Mouse (Mus musculus): ENCODE data around the gene Ptgds. TPM values are rescaled to one million over a fixed set of nuclear protein-coding genes. Genes with fewer than 3 reads are reported as not detected.

Ptgds gene
- polyA plus RNA-seq (2014; fragmentation: Illumina TruSeq; extraction: RNeasy Lipid Tissue Mini Kit (QIAGEN cat#74804); ENCODE audit: low read depth, low replicate concordance) = not detected

GRCm38 (mm10) chr2:25469969-25470368 is at the start of gene Ptgds:
Gene Ptgds (minus strand): TSS chr2:25470046.

GRCm38 (mm10) chr2:25501593-25502486 is 32.0 kb upstream of the Ptgds start, which contains the start of gene C8g:
Gene C8g (minus strand): TSS chr2:25501719.

GRCm38 (mm10) chr2:25500576-25501405 is 30.9 kb upstream of the Ptgds start, which contains the start of gene Fbxw5:
Gene Fbxw5 (plus strand): TSS chr2:25500750.

GRCm38 (mm10) chr2:25493476-25493961 is 23.7 kb upstream of the Ptgds start, which contains the start of gene Lcn12:
Gene Lcn12 (minus strand): TSS chr2:25493911.

GRCm38 (mm10) chr2:25460551-25461309 is 9.1 kb downstream of the Ptgds start, which contains the start of gene Paxx:
Gene Paxx (minus strand): TSS chr2:25461094.

GRCm38 (mm10) chr2:25456205-25456953 is 13.5 kb downstream of the Ptgds start, which contains the start of gene Clic3:
Gene Clic3 (plus strand): TSS chr2:25456838.

GRCm38 (mm10) chr2:25428442-25429236 is 41.2 kb downstream of the Ptgds start, which contains the start of gene Abca2:
Gene Abca2 (plus strand): TSS chr2:25428703.

GRCm38 (mm10) chr2:25422587-25423410 is 47.0 kb downstream of the Ptgds start, which contains the start of gene Fut7:
Gene Fut7 (plus strand): TSS chr2:25423267.

Other genes with a start within 250 kb of the Ptgds start
- 50.4 TPM for gene Tubb4b, start 245.3 kb downstream of the Ptgds start, polyA plus RNA-seq (2014; fragmentation: Illumina TruSeq; extraction: RNeasy Lipid Tissue Mini Kit (QIAGEN cat#74804); ENCODE audit: low read depth, low replicate concordance)
- gene Slc34a3, start 235.7 kb downstream of the Ptgds start, polyA plus RNA-seq (2014; fragmentation: Illumina TruSeq; extraction: RNeasy Lipid Tissue Mini Kit (QIAGEN cat#74804); ENCODE audit: low read depth, low replicate concordance) = not detected
- gene Rnf224, start 233.3 kb downstream of the Ptgds start, polyA plus RNA-seq (2014; fragmentation: Illumina TruSeq; extraction: RNeasy Lipid Tissue Mini Kit (QIAGEN cat#74804); ENCODE audit: low read depth, low replicate concordance) = not detected
- gene Rnf208, start 227.8 kb downstream of the Ptgds start, polyA plus RNA-seq (2014; fragmentation: Illumina TruSeq; extraction: RNeasy Lipid Tissue Mini Kit (QIAGEN cat#74804); ENCODE audit: low read depth, low replicate concordance) = not detected
- not detected for gene Cysrt1, start 227.6 kb downstream of the Ptgds start, polyA plus RNA-seq (2014; fragmentation: Illumina TruSeq; extraction: RNeasy Lipid Tissue Mini Kit (QIAGEN cat#74804); ENCODE audit: low read depth, low replicate concordance)
- gene AL732309.1, start 223.2 kb downstream of the Ptgds start, polyA plus RNA-seq (2014; fragmentation: Illumina TruSeq; extraction: RNeasy Lipid Tissue Mini Kit (QIAGEN cat#74804); ENCODE audit: low read depth, low replicate concordance) = 0.93 TPM
- gene Tmem203, start 214.6 kb downstream of the Ptgds start, polyA plus RNA-seq (2014; fragmentation: Illumina TruSeq; extraction: RNeasy Lipid Tissue Mini Kit (QIAGEN cat#74804); ENCODE audit: low read depth, low replicate concordance) = not detected
- gene Tprn, start 207.4 kb downstream of the Ptgds start, polyA plus RNA-seq (2014; fragmentation: Illumina TruSeq; extraction: RNeasy Lipid Tissue Mini Kit (QIAGEN cat#74804); ENCODE audit: low read depth, low replicate concordance) = 0.52 TPM
- gene Ssna1, start 197.6 kb downstream of the Ptgds start, polyA plus RNA-seq (2014; fragmentation: Illumina TruSeq; extraction: RNeasy Lipid Tissue Mini Kit (QIAGEN cat#74804); ENCODE audit: low read depth, low replicate concordance) = 2.9 TPM
- 6.7 TPM for gene Anapc2, start 197.6 kb downstream of the Ptgds start, polyA plus RNA-seq (2014; fragmentation: Illumina TruSeq; extraction: RNeasy Lipid Tissue Mini Kit (QIAGEN cat#74804); ENCODE audit: low read depth, low replicate concordance)
- not detected for gene Tmem210, start 181.9 kb downstream of the Ptgds start, polyA plus RNA-seq (2014; fragmentation: Illumina TruSeq; extraction: RNeasy Lipid Tissue Mini Kit (QIAGEN cat#74804); ENCODE audit: low read depth, low replicate concordance)
- not detected for gene Lrrc26, start 180.1 kb downstream of the Ptgds start, polyA plus RNA-seq (2014; fragmentation: Illumina TruSeq; extraction: RNeasy Lipid Tissue Mini Kit (QIAGEN cat#74804); ENCODE audit: low read depth, low replicate concordance)
- gene Grin1, start 150.9 kb downstream of the Ptgds start, polyA plus RNA-seq (2014; fragmentation: Illumina TruSeq; extraction: RNeasy Lipid Tissue Mini Kit (QIAGEN cat#74804); ENCODE audit: low read depth, low replicate concordance) = 2.7 TPM
- 23.9 TPM for gene Man1b1, start 137.7 kb downstream of the Ptgds start, polyA plus RNA-seq (2014; fragmentation: Illumina TruSeq; extraction: RNeasy Lipid Tissue Mini Kit (QIAGEN cat#74804); ENCODE audit: low read depth, low replicate concordance)
- gene Dpp7, start 113.7 kb downstream of the Ptgds start, polyA plus RNA-seq (2014; fragmentation: Illumina TruSeq; extraction: RNeasy Lipid Tissue Mini Kit (QIAGEN cat#74804); ENCODE audit: low read depth, low replicate concordance) = 15.1 TPM
- gene Uap1l1, start 104.4 kb downstream of the Ptgds start, polyA plus RNA-seq (2014; fragmentation: Illumina TruSeq; extraction: RNeasy Lipid Tissue Mini Kit (QIAGEN cat#74804); ENCODE audit: low read depth, low replicate concordance) = 0.41 TPM
- gene Sapcd2, start 97.7 kb downstream of the Ptgds start, polyA plus RNA-seq (2014; fragmentation: Illumina TruSeq; extraction: RNeasy Lipid Tissue Mini Kit (QIAGEN cat#74804); ENCODE audit: low read depth, low replicate concordance) = not detected
- gene Entpd2, start 74.2 kb downstream of the Ptgds start, polyA plus RNA-seq (2014; fragmentation: Illumina TruSeq; extraction: RNeasy Lipid Tissue Mini Kit (QIAGEN cat#74804); ENCODE audit: low read depth, low replicate concordance) = 1.6 TPM
- 16.0 TPM for gene Npdc1, start 70.7 kb downstream of the Ptgds start, polyA plus RNA-seq (2014; fragmentation: Illumina TruSeq; extraction: RNeasy Lipid Tissue Mini Kit (QIAGEN cat#74804); ENCODE audit: low read depth, low replicate concordance)
- gene Fut7, start 46.8 kb downstream of the Ptgds start, polyA plus RNA-seq (2014; fragmentation: Illumina TruSeq; extraction: RNeasy Lipid Tissue Mini Kit (QIAGEN cat#74804); ENCODE audit: low read depth, low replicate concordance) = not detected
- 1.9 TPM for gene Abca2, start 41.3 kb downstream of the Ptgds start, polyA plus RNA-seq (2014; fragmentation: Illumina TruSeq; extraction: RNeasy Lipid Tissue Mini Kit (QIAGEN cat#74804); ENCODE audit: low read depth, low replicate concordance)
- not detected for gene Clic3, start 13.2 kb downstream of the Ptgds start, polyA plus RNA-seq (2014; fragmentation: Illumina TruSeq; extraction: RNeasy Lipid Tissue Mini Kit (QIAGEN cat#74804); ENCODE audit: low read depth, low replicate concordance)
- gene Paxx, start 9.0 kb downstream of the Ptgds start, polyA plus RNA-seq (2014; fragmentation: Illumina TruSeq; extraction: RNeasy Lipid Tissue Mini Kit (QIAGEN cat#74804); ENCODE audit: low read depth, low replicate concordance) = 1.5 TPM
- not detected for gene Lcn12, start 23.9 kb upstream of the Ptgds start, polyA plus RNA-seq (2014; fragmentation: Illumina TruSeq; extraction: RNeasy Lipid Tissue Mini Kit (QIAGEN cat#74804); ENCODE audit: low read depth, low replicate concordance)
- gene Fbxw5, start 30.7 kb upstream of the Ptgds start, polyA plus RNA-seq (2014; fragmentation: Illumina TruSeq; extraction: RNeasy Lipid Tissue Mini Kit (QIAGEN cat#74804); ENCODE audit: low read depth, low replicate concordance) = 1.3 TPM
- not detected for gene C8g, start 31.7 kb upstream of the Ptgds start, polyA plus RNA-seq (2014; fragmentation: Illumina TruSeq; extraction: RNeasy Lipid Tissue Mini Kit (QIAGEN cat#74804); ENCODE audit: low read depth, low replicate concordance)
- gene Traf2, start 76.9 kb upstream of the Ptgds start, polyA plus RNA-seq (2014; fragmentation: Illumina TruSeq; extraction: RNeasy Lipid Tissue Mini Kit (QIAGEN cat#74804); ENCODE audit: low read depth, low replicate concordance) = 1.6 TPM
- gene Edf1, start 87.8 kb upstream of the Ptgds start, polyA plus RNA-seq (2014; fragmentation: Illumina TruSeq; extraction: RNeasy Lipid Tissue Mini Kit (QIAGEN cat#74804); ENCODE audit: low read depth, low replicate concordance) = 3.3 TPM
- 1.6 TPM for gene Mamdc4, start 104.8 kb upstream of the Ptgds start, polyA plus RNA-seq (2014; fragmentation: Illumina TruSeq; extraction: RNeasy Lipid Tissue Mini Kit (QIAGEN cat#74804); ENCODE audit: low read depth, low replicate concordance)
- not detected for gene Phpt1, start 105.2 kb upstream of the Ptgds start, polyA plus RNA-seq (2014; fragmentation: Illumina TruSeq; extraction: RNeasy Lipid Tissue Mini Kit (QIAGEN cat#74804); ENCODE audit: low read depth, low replicate concordance)
- not detected for gene Ajm1, start 111.7 kb upstream of the Ptgds start, polyA plus RNA-seq (2014; fragmentation: Illumina TruSeq; extraction: RNeasy Lipid Tissue Mini Kit (QIAGEN cat#74804); ENCODE audit: low read depth, low replicate concordance)
- gene Rabl6, start 138.5 kb upstream of the Ptgds start, polyA plus RNA-seq (2014; fragmentation: Illumina TruSeq; extraction: RNeasy Lipid Tissue Mini Kit (QIAGEN cat#74804); ENCODE audit: low read depth, low replicate concordance) = 68.8 TPM
- not detected for gene Ccdc183, start 147.6 kb upstream of the Ptgds start, polyA plus RNA-seq (2014; fragmentation: Illumina TruSeq; extraction: RNeasy Lipid Tissue Mini Kit (QIAGEN cat#74804); ENCODE audit: low read depth, low replicate concordance)
- gene Tmem141, start 152.0 kb upstream of the Ptgds start, polyA plus RNA-seq (2014; fragmentation: Illumina TruSeq; extraction: RNeasy Lipid Tissue Mini Kit (QIAGEN cat#74804); ENCODE audit: low read depth, low replicate concordance) = 6.4 TPM
- 1.3 TPM for gene Fcna, start 158.0 kb upstream of the Ptgds start, polyA plus RNA-seq (2014; fragmentation: Illumina TruSeq; extraction: RNeasy Lipid Tissue Mini Kit (QIAGEN cat#74804); ENCODE audit: low read depth, low replicate concordance)
- not detected for gene Lcn8, start 183.1 kb upstream of the Ptgds start, polyA plus RNA-seq (2014; fragmentation: Illumina TruSeq; extraction: RNeasy Lipid Tissue Mini Kit (QIAGEN cat#74804); ENCODE audit: low read depth, low replicate concordance)
- gene Lcn5, start 187.9 kb upstream of the Ptgds start, polyA plus RNA-seq (2014; fragmentation: Illumina TruSeq; extraction: RNeasy Lipid Tissue Mini Kit (QIAGEN cat#74804); ENCODE audit: low read depth, low replicate concordance) = 1.3 TPM
- gene Lcn6, start 206.7 kb upstream of the Ptgds start, polyA plus RNA-seq (2014; fragmentation: Illumina TruSeq; extraction: RNeasy Lipid Tissue Mini Kit (QIAGEN cat#74804); ENCODE audit: low read depth, low replicate concordance) = not detected
- not detected for gene Lcn10, start 212.7 kb upstream of the Ptgds start, polyA plus RNA-seq (2014; fragmentation: Illumina TruSeq; extraction: RNeasy Lipid Tissue Mini Kit (QIAGEN cat#74804); ENCODE audit: low read depth, low replicate concordance)
- gene Obp2a, start 230.0 kb upstream of the Ptgds start, polyA plus RNA-seq (2014; fragmentation: Illumina TruSeq; extraction: RNeasy Lipid Tissue Mini Kit (QIAGEN cat#74804); ENCODE audit: low read depth, low replicate concordance) = 3.4 TPM
- 15.5 TPM for gene Bmyc, start 236.7 kb upstream of the Ptgds start, polyA plus RNA-seq (2014; fragmentation: Illumina TruSeq; extraction: RNeasy Lipid Tissue Mini Kit (QIAGEN cat#74804); ENCODE audit: low read depth, low replicate concordance)

All from adrenal gland, adult 10 weeks (tissue).